Mouse (Mus musculus) heart, adult 2 months (tissue): ENCODE data around the gene Gli2.

ENCODE experiments used
- CTCF ChIP-seq: fragments of 200-600 bp; IDR thresholded peaks from 2 replicates; pipeline ENCODE4 v1.8.1; 2022; ENCODE audit warnings: antibody characterized with exemption, mild to moderate bottlenecking, moderate library complexity
- EP300 ChIP-seq: fragments of 200-500 bp; IDR thresholded peaks from 2 replicates; pipeline ENCODE4 v1.6.1; 2011; ENCODE audit warnings: low read depth, low read length, control low read depth; ENCODE audit not compliant: insufficient read depth
- POLR2A ChIP-seq: fragments of 200-500 bp; IDR thresholded peaks from 2 replicates; pipeline ENCODE4 v1.6.1; 2011; ENCODE audit warnings: mild to moderate bottlenecking, low read depth, low read length, control low read depth; ENCODE audit not compliant: insufficient read depth

- no peak for TF ChIP-seq EP300
- no peak for TF ChIP-seq POLR2A
- no peak for TF ChIP-seq CTCF
Observed at GRCm38 (mm10) chr1:118789871-118790270, 263.5 kb downstream of the Gli2 start.
